Mouse (Mus musculus) cerebellum, adult 2 months (tissue): Measurements from ENCODE around the gene Ikzf1. TPM values are rescaled to one million over a fixed set of nuclear protein-coding genes. Genes with fewer than 3 reads are reported as not detected.
A peak's percentile ranks its signal among the peaks of the same experiment; 100 is the strongest.

Experiments
- DNase-seq, 2 experiments: peaks; one replicate each; pipeline ENCODE4 v3.0.0; 2021
- H3K27ac ChIP-seq: fragments of 200-500 bp; 2 replicates; pipeline ENCODE4 v1.5.1; 2012; ENCODE audit warnings: low read length, control low read depth, inconsistent platforms; ENCODE audit not compliant: insufficient read depth
- H3K27me3 ChIP-seq: fragments of 200-500 bp; 2 replicates; pipeline ENCODE4 v1.6.1; 2012; ENCODE audit warnings: inconsistent platforms, mild to moderate bottlenecking, low read length, moderate library complexity; ENCODE audit not compliant: control insufficient read depth, insufficient read depth
- H3K4me1 ChIP-seq: fragments of 200-500 bp; 2 replicates; pipeline ENCODE4 v1.6.1; 2011; ENCODE audit warnings: low read length; ENCODE audit not compliant: control insufficient read depth, insufficient read depth
- H3K4me3 ChIP-seq: fragments of 200-500 bp; replicated peaks from 2 replicates; pipeline ENCODE3; 2011; ENCODE audit warnings: mild to moderate bottlenecking, low read depth, low read length, control low read depth; ENCODE audit not compliant: insufficient read depth
- CTCF ChIP-seq: fragments of 200-500 bp; IDR thresholded peaks from 2 replicates; pipeline ENCODE4 v1.5.1; 2011; ENCODE audit warnings: low read depth, mild to moderate bottlenecking, control low read depth, low read length, moderate library complexity, borderline replicate concordance; ENCODE audit not compliant: insufficient read depth
- POLR2A ChIP-seq: fragments of 200-500 bp; IDR thresholded peaks from 2 replicates; pipeline ENCODE4 v1.6.1; 2011; ENCODE audit warnings: low read length, control low read depth, borderline replicate concordance; ENCODE audit not compliant: insufficient read depth
- WGBS: fragments of 180-500 bp; shearing (Covaris S2); methylation state at CpG from one replicate; pipeline ENCODE4 v1.1.7; 2018; 5-methylcytosine and 5-hydroxymethylcytosine counted together
- polyA plus RNA-seq: library from polyadenylated mRNA; depleted of rRNA; stranded (reverse); fragments of >200 nt; gene quantifications from 2 replicates; pipeline ENCODE4 v1.2.3, GENCODE M21; 2012

The Ikzf1 gene
- polyA plus RNA-seq, 1 experiment: 0.82 TPM

- H3K27ac ChIP-seq: no peak overlapping the region
- no peaks in the 10 kb centered on the region for H3K27me3 ChIP-seq
- no peak overlapping the region for H3K4me3 ChIP-seq
- 91% methylated on average over 7 of the region's 7 CpGs for WGBS
- DNase-seq: no peak
- no peaks in the 10 kb centered on the region for H3K4me1 ChIP-seq
- no peak for TF ChIP-seq CTCF
- no peak for TF ChIP-seq POLR2A
Observed at GRCm38 (mm10) chr11:11715963-11716691, 31.3 kb downstream of the Ikzf1 start.

- TF ChIP-seq POLR2A: no peak
- TF ChIP-seq CTCF: no peak
- WGBS: 51% methylated on average over 2 of the region's 2 CpGs
- no peak for DNase-seq
- H3K27ac ChIP-seq: no peak overlapping the region
- no peak overlapping the region for H3K4me3 ChIP-seq
- H3K27me3 ChIP-seq: no peaks in the 10 kb centered on the region
- H3K4me1 ChIP-seq: no peaks in the 10 kb centered on the region
Observed at GRCm38 (mm10) chr11:11716692-11717037, 31.9 kb downstream of the Ikzf1 start.

- peak in 1 of 2 experiments; percentile 2 for DNase-seq
- Histone ChIP-seq H3K27ac (no peak overlapping the region), H3K4me3 (no peak overlapping the region), H3K27me3 (no peaks in the 10 kb centered on the region), H3K4me1 (no peaks in the 10 kb centered on the region)
- 25% methylated on average over 4 of the region's 4 CpGs for WGBS
- TF ChIP-seq POLR2A (no peak), CTCF (no peak)
Observed at GRCm38 (mm10) chr11:11717606-11718167, 32.9 kb downstream of the Ikzf1 start.

- Histone ChIP-seq H3K4me1 (no peaks in the 10 kb centered on the region), H3K27me3 (no peaks in the 10 kb centered on the region), H3K27ac (no peak overlapping the region), H3K4me3 (no peak overlapping the region)
- WGBS: 83% methylated on average over 5 of the region's 5 CpGs
- TF ChIP-seq CTCF: no peak
- TF ChIP-seq POLR2A: no peak
- DNase-seq: no peak
Observed at GRCm38 (mm10) chr11:11719748-11720147, 34.9 kb downstream of the Ikzf1 start.

GRCm38 (mm10) chr11:11725252-11725875, 40.6 kb downstream of the Ikzf1 start:
- no peak overlapping the region for H3K27ac ChIP-seq
- DNase-seq: no peak
- H3K4me1 ChIP-seq: no peaks in the 10 kb centered on the region
- 88% methylated on average over 11 of the region's 11 CpGs for WGBS
- no peaks in the 10 kb centered on the region for H3K27me3 ChIP-seq
- no peak overlapping the region for H3K4me3 ChIP-seq
- no peak for TF ChIP-seq POLR2A
- no peak for TF ChIP-seq CTCF

GRCm38 (mm10) chr11:11725876-11726525, 41.2 kb downstream of the Ikzf1 start:
- no peak for DNase-seq
- H3K27ac ChIP-seq: no peak overlapping the region
- TF ChIP-seq CTCF (no peak), POLR2A (no peak)
- no peaks in the 10 kb centered on the region for H3K27me3 ChIP-seq
- no peak overlapping the region for H3K4me3 ChIP-seq
- H3K4me1 ChIP-seq: no peaks in the 10 kb centered on the region
- 84% methylated on average over 5 of the region's 5 CpGs for WGBS

GRCm38 (mm10) chr11:11726807-11727276, 42.0 kb downstream of the Ikzf1 start:
- Histone ChIP-seq H3K27ac (no peak overlapping the region), H3K27me3 (no peaks in the 10 kb centered on the region), H3K4me1 (no peaks in the 10 kb centered on the region), H3K4me3 (no peak overlapping the region)
- TF ChIP-seq POLR2A (no peak), CTCF (no peak)
- WGBS: 86% methylated on average over 4 of the region's 4 CpGs
- DNase-seq: no peak
